Mouse (Mus musculus) WW6 (cell line): ENCODE results near the gene Srrt.

Experiments
- DNase-seq: peaks from one replicate; pipeline ENCODE4 v3.0.0-alpha.2; 2013; ENCODE audit warnings: low read depth, low spot score

Srrt gene

DNA sequence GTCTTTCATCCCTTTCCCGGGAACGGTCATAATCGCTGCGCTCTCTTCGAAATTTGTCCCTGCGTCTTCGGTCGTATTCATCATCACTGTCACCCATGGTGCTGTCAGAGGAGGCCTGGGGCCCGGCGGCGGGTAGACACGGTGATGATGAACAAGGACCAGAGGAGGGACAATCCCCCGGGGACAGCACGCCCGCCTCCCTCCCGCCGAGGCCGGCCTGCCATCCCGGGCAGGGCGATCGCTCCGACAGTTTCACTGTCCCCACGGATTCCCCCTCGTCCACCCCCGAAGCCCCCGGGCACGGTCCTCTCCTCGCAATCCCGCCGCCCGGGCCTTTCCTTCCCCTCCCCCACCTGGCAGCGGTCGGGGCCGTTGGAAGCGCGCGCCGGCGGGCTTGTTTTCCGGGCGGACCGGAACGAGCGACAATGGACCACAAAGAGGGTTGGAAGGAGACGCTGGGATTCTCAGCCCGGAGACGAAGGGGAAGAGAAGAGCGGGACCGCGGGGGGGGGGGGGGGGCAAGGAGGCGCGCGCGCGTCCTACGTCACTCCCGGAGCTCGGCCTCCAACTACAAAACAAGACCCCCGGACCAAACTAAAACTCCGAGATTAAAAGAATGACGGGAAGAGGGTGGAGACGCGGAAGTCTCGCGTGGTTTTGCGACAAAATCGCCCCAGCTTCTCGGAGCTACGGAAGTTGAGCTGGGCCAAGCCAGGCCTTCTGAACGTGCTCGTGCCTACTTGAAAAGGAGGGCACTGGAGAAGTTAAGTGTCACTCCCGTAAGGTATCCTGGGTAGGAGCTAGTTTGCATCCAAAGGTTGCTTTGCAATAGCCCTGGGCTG, at the start of gene Srrt:
TSS of gene Srrt (minus strand) at position 604 of the 842 bp plus-strand sequence.
- DNase-seq: peak; percentile 80

DNA sequence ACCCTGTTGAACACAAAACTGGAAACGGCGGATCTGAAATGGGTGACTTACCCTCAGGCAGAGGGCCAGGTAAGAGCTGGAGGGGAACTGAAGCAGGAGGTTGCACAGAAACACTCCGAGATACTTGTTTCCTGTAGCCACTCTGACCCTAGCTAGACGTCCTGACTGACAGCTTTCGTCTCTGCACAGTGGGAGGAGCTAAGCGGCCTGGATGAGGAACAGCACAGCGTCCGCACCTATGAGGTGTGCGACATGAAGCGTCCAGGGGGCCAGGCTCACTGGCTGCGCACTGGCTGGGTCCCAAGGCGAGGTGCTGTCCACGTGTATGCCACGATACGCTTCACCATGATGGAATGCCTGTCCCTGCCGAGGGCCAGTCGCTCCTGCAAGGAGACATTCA, 46.6 kb upstream of the Srrt start:
- no peak for DNase-seq

DNA sequence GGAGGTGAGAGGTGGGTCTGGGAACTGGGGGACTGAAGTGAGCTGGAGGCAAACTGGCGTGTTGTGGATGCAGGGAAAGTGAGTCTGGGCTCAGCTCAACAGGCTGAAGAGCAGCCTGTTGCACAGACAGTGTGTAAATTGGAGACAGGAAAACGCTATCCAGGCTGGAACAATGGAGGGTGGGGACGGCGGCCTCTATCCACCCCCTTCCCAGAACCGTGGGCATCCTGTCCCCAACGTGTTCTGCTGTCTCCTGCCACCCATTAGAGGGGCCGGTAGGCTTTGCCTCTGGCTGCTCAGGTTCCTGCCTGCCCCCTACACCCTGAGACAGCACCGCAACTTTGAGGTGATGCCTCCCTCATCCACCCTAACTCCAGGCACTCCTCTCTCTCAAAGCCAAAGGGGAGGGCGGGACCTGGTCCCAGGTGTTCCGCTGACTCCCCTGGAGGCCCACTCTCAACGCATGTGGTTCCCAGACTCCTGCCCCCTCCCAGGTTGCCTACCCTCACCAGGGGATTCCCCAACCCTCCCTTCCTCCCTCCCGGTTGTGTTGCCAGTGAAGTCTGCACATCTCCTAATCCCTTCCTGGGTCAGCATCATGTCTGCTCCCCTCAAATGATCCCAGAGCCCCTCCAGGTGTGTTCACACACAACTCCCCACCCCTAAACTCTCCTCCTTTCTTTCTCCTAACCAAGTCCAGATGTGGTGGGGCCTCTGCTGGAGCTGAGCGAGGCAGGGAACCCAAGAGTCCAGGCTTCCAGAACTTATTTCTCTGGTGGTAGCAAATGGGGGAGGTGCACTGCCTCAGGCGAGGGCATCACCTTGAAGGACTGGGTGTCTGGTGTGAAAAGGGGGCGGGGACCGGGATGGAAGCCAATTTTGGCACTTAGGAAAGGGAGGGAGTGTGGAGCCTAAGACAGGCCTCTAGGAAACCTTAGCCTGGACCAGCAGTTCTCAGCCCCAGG, 44.8 kb upstream of the Srrt start:
- no peak for DNase-seq

DNA sequence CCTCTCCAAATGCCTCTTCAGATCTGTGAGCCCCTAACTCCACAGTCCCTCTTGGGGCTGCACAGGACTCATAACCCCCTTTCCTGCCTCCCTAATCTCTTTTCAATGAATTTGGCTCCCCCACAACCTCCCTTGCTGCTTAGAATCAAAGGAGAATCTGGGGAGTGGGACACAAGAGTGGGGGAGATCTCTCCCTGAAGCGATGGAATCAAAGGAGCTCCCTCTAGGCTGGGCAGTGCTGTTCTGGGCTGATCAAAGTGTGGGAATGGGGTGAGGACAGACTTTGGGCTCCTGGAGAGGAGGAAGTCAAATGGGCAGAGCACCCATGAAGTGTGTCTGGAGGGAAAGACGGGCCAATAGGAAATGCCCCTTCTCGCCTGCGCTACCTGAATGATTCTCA, 43.9 kb upstream of the Srrt start:
- DNase-seq: no peak

DNA sequence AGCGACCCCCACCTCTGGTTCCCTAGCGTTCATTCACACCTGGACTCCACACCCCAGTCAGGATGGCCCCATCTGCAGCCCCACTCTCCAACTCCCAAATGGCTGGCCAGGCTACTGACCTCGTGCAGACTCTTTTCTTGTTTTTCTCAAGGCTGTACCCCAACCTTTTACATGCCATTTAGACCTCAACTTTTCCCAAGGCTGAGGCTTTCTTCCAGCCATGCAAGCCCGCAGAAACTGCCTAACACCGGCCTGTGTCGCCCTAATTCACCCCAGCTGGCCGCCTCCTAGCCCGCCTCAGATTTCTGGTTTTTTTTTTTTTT, 43.5 kb upstream of the Srrt start:
- no peak for DNase-seq

DNA sequence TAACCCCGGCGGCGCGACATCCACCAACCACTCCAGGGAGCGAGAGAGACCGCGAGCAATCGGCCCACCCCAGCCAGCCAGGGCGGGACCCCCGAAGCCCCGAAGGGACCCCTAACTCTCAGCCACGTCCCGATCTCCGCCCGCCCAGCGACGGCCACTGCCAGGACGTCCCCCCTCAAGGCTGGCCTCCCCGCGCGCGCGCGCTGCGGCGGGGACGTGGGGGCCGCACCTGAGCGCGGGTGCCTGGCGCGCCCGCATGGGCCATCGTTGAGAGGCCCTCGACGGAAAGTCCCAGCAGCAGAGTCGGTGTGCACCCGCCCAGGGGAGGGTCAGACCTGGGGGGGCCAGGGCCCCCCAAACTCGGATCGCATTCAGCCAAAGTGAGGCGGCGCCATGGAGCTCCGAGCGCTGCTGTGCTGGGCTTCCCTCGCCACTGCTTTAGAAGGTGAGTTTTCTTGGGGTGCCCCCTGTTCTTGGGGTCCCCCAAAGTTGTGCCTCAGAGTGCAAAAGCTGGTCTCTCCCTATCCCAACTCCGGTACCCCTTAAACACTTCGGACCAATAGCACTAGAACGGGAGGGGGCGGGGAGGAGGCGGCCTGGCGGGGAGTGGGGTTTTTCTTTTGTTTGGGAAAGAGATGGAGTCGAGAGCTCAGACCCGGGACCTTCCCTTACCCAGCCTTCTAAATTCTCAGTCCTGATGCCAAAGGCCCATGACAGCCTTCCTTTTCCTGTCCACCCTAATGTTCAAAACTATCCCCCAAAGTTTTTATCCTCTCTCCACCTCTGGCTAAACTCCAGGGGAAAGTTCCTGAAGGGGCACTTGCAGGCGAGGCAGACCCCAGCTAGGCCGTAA, 43.0 kb upstream of the Srrt start:
- DNase-seq: no peak

DNA sequence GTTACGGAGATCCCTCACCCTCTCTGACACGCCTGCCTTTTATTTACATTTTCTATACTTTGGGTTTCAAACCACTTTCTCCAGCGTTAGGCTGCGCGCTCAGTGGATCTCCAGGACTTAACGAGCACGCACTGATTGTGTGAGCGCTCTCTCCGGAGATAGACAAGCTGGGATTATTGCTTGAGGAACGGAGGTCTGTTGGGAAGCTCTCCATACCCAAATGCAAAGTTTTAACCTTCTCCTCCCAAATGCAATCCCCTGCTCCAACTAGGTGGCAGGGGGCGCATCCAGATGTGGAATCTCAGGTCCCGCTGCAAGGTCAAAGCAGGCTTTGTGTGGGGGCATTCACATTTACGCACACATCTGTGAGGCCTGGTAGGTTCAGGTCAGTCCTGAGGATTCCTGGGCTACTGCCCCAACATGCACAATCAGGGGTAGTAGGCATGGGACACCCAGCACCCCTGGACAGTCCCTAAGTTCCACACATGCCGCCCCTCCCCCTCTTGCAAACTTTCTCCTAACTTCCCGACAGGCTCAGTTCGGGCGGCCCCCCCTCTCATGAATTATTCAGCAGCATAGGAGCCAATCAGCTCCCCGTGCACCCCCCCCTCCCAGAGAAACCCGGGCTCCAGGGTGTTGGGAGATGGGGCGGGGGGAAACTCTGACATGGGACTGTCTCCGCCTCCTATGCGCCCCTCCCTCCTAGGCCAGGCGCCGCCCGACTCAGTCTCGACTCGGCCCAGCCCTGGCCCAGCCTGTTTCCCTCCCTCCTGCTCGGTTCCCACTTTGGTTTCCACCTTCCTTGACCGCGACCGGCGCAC, 42.1 kb upstream of the Srrt start, which contains the start of gene Ephb4:
TSS of gene Ephb4 (plus strand) at position 726 of the 821 bp plus-strand sequence.
- DNase-seq: peak; percentile 81

DNA sequence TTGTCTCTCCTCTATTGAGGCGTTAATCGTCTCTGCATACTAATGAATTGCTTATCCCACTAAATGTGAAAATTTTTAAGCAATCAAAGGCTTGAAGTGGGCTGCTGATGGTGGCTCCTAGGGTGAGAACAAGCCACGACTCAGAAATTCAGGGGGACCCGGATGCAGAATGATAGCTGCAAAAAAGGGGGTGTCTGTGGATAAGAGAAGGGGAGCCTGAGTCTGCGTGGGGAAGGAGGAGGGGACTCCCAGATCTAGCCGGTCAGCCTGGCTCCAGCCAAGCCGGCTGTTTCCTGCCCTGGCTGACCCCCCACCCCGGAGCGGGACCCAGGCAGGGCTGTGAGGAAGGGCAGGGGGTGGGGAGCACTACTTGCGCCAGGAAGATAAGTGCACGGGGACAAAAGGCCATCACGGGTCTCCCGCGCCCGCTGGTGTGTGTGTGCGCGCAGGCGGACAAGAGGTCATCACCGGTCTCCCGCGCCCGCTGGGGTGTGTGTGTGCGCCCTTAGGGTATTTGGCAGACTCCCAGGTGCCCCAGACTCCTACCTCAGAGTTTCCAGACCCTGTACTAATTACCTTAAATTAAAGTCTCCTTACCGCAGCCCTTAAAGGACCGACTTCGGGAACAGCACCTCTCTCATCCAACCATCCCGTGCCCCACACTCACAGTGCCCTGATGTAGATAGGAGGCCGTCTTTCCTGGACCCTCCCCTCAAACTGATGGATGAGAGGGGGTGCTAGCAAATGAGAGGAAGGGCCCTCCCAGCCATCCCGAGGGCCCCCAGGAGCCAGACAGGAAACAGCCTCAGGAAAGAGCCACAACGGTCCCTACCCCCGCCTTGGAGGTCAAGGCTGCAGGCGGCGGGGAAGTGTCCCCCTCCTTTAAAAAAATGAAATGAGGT, 41.3 kb upstream of the Srrt start:
- DNase-seq: no peak

DNA sequence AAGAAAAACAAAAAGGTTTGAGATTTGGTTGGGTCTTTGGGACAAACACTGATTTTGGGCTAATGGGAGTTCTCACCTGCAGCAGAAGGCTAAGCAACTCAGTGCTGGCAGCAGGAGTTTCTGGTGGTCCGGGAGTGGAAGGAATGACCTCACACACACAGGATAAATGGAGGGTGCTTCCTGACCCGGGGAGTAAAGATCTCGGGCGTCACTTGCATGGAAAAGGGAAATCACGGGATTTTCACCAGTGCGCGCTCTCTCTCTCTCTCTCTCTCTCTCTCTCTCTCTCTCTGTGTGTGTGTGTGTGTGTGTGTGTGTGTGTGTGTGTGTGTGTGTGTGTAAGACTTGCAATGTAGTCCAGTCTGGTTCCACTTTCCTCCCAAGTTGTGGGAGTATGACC, 40.4 kb upstream of the Srrt start:
- DNase-seq: no peak

DNA sequence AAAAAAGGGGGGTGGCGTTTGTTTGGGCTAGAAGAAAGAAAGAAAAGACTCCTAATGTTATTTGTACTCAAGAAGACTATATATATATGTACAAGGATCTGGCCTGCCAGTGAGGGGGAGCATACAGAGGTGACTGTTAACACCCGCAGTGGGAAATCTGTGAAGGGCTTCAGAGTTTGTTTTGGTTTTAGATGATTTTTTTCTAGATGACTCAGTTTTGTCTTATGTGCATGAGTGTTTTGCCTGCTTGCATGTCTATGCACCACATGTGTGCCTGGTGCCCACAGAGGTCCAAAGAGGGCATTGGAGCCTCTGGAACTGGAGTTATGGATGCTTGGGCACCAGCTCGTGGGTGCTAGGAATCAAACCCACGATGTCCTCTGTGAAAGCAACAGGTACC, 39.5 kb upstream of the Srrt start:
- no peak for DNase-seq

DNA sequence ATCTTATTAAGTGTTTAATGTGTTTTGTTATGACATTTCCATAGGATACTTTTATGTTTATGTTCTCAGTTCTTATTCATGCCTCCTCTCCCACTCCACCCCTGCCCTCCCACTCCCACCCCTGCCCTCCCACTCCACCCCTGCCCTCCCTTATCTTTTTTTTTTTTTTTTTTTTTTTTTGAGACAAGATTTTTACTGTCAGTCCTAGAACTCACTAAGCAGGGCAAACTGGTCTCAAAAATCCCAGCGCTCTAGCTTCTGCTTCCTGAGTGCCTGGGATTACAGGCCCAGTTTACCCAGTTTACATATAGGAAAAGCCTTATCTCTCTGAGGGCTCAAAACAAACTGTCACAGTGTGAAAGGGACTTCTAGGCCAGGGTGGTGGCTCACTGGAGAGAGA, 38.9 kb upstream of the Srrt start:
- no peak for DNase-seq

DNA sequence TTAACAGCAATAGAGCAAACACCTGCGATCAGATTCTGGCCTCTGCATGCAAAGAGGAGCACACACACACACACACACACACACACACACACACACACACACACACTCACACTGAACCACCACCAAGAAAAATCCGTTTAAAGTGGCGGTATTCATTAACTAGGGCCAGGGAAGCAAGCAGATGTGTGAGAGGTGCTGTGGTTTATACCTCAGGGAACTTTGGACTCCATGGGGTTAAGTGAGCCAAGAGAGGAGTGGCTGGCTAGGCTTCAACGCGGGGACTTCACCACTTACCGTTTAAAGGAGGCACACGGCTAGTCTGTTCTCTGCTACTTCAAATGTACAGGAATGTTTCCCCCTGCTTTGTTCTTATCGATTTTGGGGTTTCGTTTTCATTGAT, 38.3 kb upstream of the Srrt start:
- DNase-seq: no peak

DNA sequence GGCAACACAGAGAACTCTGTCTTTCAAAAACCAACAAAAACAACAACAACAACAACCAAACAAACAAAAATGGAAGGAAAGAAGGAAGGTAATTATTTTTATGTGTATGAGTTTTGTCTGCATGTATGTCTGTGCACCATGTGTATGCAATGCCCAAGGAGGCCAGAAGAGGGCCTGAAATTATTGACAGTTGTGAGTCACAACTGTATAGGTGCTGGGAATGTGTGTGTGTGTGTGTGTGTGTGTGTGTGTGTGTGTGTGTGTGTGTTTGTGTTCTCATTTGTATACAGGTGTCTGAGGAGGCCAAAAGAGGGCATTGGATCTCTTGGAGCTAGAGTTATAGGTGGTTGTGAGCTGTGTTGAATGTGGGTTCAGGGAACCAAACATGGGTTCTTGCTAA, 36.4 kb upstream of the Srrt start:
- no peak for DNase-seq

DNA sequence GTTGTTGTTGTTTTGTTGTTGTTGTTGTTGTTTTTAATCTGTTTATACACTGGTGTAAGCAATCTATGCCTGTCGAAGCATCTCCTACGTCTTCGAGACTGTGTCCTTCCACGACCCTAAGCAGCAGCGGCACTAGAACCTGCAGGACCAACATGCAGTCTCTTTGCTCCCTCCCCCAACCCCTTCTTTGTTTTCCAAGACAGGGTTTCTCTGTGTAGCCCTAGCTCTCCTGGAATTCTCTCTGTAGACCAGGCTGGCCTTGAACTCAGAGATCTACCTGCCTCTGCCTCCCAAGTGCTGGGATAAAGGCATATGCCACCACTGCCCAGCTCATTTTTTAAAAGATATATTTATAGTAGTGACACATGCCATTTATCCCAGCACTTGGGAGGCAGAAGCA, 35.9 kb upstream of the Srrt start:
- DNase-seq: no peak

DNA sequence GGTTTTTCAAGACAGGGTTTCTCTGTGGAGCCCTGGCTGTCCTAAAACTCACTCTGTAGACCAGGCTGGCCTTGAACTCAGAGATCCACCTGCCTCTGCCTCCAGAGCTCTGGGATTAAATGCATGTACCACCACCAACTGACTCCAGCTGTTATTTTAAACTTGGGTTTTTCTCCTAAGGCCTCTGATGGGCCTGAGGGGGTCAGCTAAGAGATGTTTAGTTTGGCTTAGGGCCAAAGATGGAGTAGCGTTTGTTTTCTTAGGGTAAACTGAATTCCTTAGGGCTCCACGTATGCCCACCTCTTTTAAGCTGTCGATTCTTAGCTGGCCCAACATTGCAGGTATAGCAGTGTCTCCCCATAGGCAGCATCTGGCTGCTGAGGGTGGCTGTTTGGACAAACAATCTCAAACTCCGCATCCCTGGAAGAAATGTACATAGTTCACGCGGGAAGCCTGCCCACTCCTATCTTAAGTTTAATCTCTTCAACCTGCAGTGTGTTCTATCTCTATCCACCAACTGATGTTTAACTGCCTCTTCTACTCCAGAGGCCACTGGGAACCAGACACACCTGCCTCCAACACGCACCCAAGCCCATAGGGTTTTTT, 35.0 kb upstream of the Srrt start:
- no peak for DNase-seq

DNA sequence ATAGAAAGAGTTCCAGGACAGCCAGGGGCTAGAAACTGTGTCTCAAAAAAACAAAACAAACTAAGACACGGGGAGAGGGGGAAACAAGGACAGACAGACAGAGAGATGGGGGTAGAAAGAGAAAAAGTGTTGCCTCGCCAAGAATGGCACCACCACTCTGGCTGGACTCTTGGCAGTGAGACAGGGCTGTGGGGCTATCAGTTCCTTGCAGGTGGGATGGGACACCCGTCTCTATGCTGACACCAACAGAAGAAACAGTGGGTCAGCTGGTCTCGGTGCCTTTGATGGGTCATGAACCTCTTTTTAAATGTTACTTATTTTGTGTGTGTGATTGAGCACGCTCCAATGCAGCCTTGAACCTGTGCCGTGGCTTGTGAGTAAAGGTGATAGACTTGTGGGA, 32.7 kb upstream of the Srrt start:
- no peak for DNase-seq

DNA sequence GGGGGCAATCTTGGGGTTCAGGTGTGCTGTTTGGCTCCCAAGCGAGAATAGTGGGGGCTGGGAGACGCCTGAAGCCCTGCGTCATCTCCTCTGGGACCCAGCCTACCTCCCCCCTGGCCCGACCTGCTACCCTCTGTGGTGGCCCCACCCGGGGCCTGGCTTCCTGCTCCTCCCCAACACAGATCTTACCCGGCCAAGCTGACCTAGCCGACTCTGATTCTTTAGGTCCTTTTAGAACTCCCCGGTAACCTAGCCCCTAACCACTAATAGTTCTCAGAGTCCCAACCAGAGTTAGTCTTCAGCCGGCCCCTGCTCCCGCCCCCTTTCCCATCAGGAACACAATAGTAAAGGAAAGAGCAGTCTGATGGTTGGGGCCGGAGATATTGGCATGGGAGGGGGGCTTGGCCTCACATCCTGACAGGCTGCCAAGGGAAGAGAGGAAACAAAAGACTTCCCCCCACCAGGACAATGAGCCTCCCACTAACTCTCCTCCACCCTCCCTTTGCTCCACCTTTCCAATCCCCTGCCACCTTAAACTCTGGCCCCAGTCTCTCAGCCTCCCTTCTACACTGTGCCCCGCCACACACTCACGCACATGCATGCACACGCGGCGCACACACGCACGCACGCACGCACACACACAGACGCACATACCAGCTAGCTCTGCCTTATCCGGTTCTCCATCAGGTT, 32.0 kb upstream of the Srrt start:
- no peak for DNase-seq

DNA sequence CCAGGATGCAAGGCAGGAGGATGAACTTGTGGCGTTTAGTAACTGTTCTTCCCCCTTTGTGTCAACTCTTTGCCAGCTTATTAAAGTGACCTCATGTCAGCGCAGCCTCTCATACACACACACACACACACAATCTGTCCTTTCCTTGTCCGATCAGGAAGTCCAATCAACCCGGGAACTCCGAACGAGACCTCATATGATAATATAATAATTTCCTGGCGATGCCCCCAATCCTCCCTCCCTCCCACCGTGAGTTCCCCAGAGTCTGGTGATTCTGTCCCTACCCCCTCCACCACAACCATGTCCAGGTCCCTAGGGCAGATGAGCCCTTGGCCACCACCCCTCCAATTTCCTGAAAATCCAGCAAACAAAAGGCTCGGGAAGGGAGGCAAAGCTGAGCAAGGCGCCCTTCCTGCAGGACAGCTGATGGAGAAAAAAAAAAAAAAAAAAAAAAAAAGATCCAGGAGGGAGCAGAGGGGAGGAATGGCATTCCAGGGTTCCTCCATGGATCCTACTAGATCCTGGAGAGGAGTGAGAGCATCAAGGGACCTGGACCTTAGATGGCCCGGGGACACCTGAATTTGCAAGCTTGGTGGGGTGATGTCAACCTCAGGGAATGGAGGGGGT, 31.3 kb upstream of the Srrt start:
- no peak for DNase-seq
